Mouse (Mus musculus) forebrain, postnatal 0 days (tissue): Measurements from ENCODE around the gene Arhgef16. TPM values are rescaled to one million over a fixed set of nuclear protein-coding genes. Genes with fewer than 3 reads are reported as not detected.

ENCODE experiments used
- ATAC-seq: fragments of 200-750 bp; cut with Nextera tagmentation; 2 replicates; pipeline ENCODE4 v1.8.0; 2017; ENCODE audit warnings: mild to moderate bottlenecking, moderate library complexity
- DNase-seq: peaks from one replicate; pipeline ENCODE4 v3.0.0-alpha.2; 2015
- H3K27ac ChIP-seq: fragments of 300-500 bp; sonication (generic); 2 replicates; pipeline ENCODE4 v1.5.1; 2014; ENCODE audit warnings: low read depth, mild to moderate bottlenecking, antibody characterized with exemption, low read length, moderate library complexity, mixed read lengths
- H3K27me3 ChIP-seq: fragments of 300-500 bp; sonication (generic); 2 replicates; pipeline ENCODE4 v1.6.1; 2014; ENCODE audit warnings: mild to moderate bottlenecking, low read length, mixed read lengths; ENCODE audit not compliant: insufficient read depth
- H3K36me3 ChIP-seq: fragments of 300-500 bp; sonication (generic); 2 replicates; pipeline ENCODE4 v1.6.1; 2014; ENCODE audit warnings: mild to moderate bottlenecking, moderate library complexity; ENCODE audit not compliant: insufficient read depth
- H3K4me1 ChIP-seq: fragments of 300-500 bp; sonication (generic); 2 replicates; pipeline ENCODE4 v1.6.1; 2014; ENCODE audit warnings: antibody characterized with exemption; ENCODE audit not compliant: insufficient read depth
- H3K4me2 ChIP-seq: fragments of 300-500 bp; sonication (generic); 2 replicates; pipeline ENCODE4 v1.6.1; 2014; ENCODE audit warnings: low read depth, mild to moderate bottlenecking, moderate library complexity
- H3K4me3 ChIP-seq: fragments of 300-500 bp; sonication (generic); 2 replicates; pipeline ENCODE4 v1.5.1; 2014; ENCODE audit warnings: low read depth, low read length, mixed read lengths
- H3K9ac ChIP-seq: fragments of 300-500 bp; sonication (generic); 2 replicates; pipeline ENCODE4 v1.6.1; 2014; ENCODE audit warnings: mild to moderate bottlenecking
- H3K9me3 ChIP-seq: fragments of 300-500 bp; sonication (generic); 2 replicates; pipeline ENCODE4 v1.6.1; 2016; ENCODE audit warnings: low read length
- CTCF ChIP-seq: sonication (generic); IDR thresholded peaks from 2 replicates; pipeline ENCODE4 v1.5.1; 2016; ENCODE audit warnings: antibody characterized with exemption, control low read depth, low read depth
- WGBS: fragments of 180-500 bp; shearing (Covaris S2); extraction: QIAGEN DNeasy Blood & Tissue Kit; methylation state at CpG from one replicate; pipeline ENCODE4 v1.1.7; 2014; 5-methylcytosine and 5-hydroxymethylcytosine counted together
- polyA plus RNA-seq: library from polyadenylated mRNA; unstranded; fragments of >200 nt; fragmentation: Nextera tagmentation; extraction: Ambion mirVana; gene quantifications from 2 replicates; pipeline ENCODE4 v1.2.1, GENCODE M21; 2015
- total RNA-seq: library from RNA; depleted of rRNA; stranded (reverse); fragments of >200 nt; gene quantifications from 2 replicates; pipeline ENCODE4 v1.2.3, GENCODE M21; 2014; rRNA removed

The Arhgef16 gene
- total RNA-seq = 1.1 and 2.4 TPM in 2 replicates
- 1.4 and 1.5 TPM in 2 replicates for polyA plus RNA-seq

GRCm38 (mm10) chr4:154301466-154301881 lies at the start of gene Arhgef16:
TSS of gene Arhgef16 (minus strand) at chr4:154301676.
- ATAC-seq (peak; percentile 56; the same call in 1 of the 2 replicates), DNase-seq (peak; percentile 79)
- H3K9me3 ChIP-seq = no peaks in the 10 kb centered on the region
- H3K4me2 ChIP-seq = no peak within 1 kb of the TSS
- H3K4me1 ChIP-seq = no peaks in the 10 kb centered on the region
- H3K4me3 ChIP-seq = no peak within 1 kb of the TSS
- no peak within 1 kb of the TSS for H3K9ac ChIP-seq
- WGBS = 26% methylated on average over 7 of the region's 7 CpGs
- no peak within 1 kb of the TSS for H3K27ac ChIP-seq
- peak; percentile 93 for TF ChIP-seq CTCF
- H3K27me3 ChIP-seq = peaks cover 20% of the 10 kb centered on the region
- H3K36me3 ChIP-seq = no peaks in the 10 kb centered on the region

GRCm38 (mm10) chr4:154348197-154348786 lies 46.8 kb upstream of the Arhgef16 start:
- no peaks in the 10 kb centered on the region for H3K27me3 ChIP-seq
- H3K4me2 ChIP-seq = no peak overlapping the region
- H3K9me3 ChIP-seq = no peaks in the 10 kb centered on the region
- no peak overlapping the region for H3K9ac ChIP-seq
- no peak for TF ChIP-seq CTCF
- H3K36me3 ChIP-seq = no peaks in the 10 kb centered on the region
- H3K4me3 ChIP-seq = no peak overlapping the region
- WGBS = 52% methylated on average over 11 of the region's 11 CpGs
- H3K27ac ChIP-seq = no peak overlapping the region
- H3K4me1 ChIP-seq = no peaks in the 10 kb centered on the region
- ATAC-seq (no peak), DNase-seq (no peak)

- no peak for TF ChIP-seq CTCF
- no peak for DNase-seq
- Histone ChIP-seq H3K4me2 (no peak overlapping the region), H3K9me3 (no peaks in the 10 kb centered on the region), H3K36me3 (no peaks in the 10 kb centered on the region), H3K4me3 (no peak overlapping the region), H3K4me1 (no peaks in the 10 kb centered on the region), H3K27me3 (no peaks in the 10 kb centered on the region), H3K9ac (no peak overlapping the region), H3K27ac (no peak overlapping the region)
- 42% methylated on average over 19 of the region's 19 CpGs for WGBS
- ATAC-seq = no peak
Measured at GRCm38 (mm10) chr4:154346731-154347522, 45.5 kb upstream of the Arhgef16 start.

- H3K4me2 ChIP-seq = no peak overlapping the region
- H3K36me3 ChIP-seq = no peaks in the 10 kb centered on the region
- 0 out of 2 replicates have a peak overlapping the region, but pooled peaks have one; percentile 29 for H3K27ac ChIP-seq
- H3K9ac ChIP-seq = no peak overlapping the region
- H3K27me3 ChIP-seq = no peaks in the 10 kb centered on the region
- no peak for ATAC-seq
- no peak for TF ChIP-seq CTCF
- WGBS = 22% methylated on average over 10 of the region's 10 CpGs
- DNase-seq = no peak
- no peaks in the 10 kb centered on the region; the same call in 1 of the 2 replicates for H3K4me1 ChIP-seq
- H3K9me3 ChIP-seq = no peaks in the 10 kb centered on the region
- H3K4me3 ChIP-seq = no peak overlapping the region
Measured at GRCm38 (mm10) chr4:154336650-154337049, 35.2 kb upstream of the Arhgef16 start.

- DNase-seq (peak; percentile 68), ATAC-seq (peak; percentile 90)
- TF ChIP-seq CTCF = no peak
- H3K27me3 ChIP-seq = no peaks in the 10 kb centered on the region
- H3K4me1 ChIP-seq = no peaks in the 10 kb centered on the region; the same call in 1 of the 2 replicates
- 21% methylated on average over 12 of the region's 12 CpGs for WGBS
- peak within 1 kb of the TSS; percentile 29; the same call in 1 of the 2 replicates for H3K27ac ChIP-seq
- H3K9me3 ChIP-seq = no peaks in the 10 kb centered on the region
- H3K36me3 ChIP-seq = no peaks in the 10 kb centered on the region
- H3K4me2 ChIP-seq = 0 out of 2 replicates have a peak within 1 kb of the TSS, but pooled peaks have one; percentile 8
- H3K9ac ChIP-seq = no peak within 1 kb of the TSS
- no peak within 1 kb of the TSS for H3K4me3 ChIP-seq
Measured at GRCm38 (mm10) chr4:154335761-154336160, 34.3 kb upstream of the Arhgef16 start, which contains the start of gene B230104I21Rik. TSS of gene B230104I21Rik (plus strand) at chr4:154336127.

GRCm38 (mm10) chr4:154334699-154335402 lies 33.4 kb upstream of the Arhgef16 start:
- Histone ChIP-seq H3K4me1 (no peaks in the 10 kb centered on the region; the same call in 1 of the 2 replicates), H3K36me3 (no peaks in the 10 kb centered on the region), H3K27ac (no peak overlapping the region), H3K4me2 (0 out of 2 replicates have a peak overlapping the region, but pooled peaks have one; percentile 8), H3K9me3 (no peaks in the 10 kb centered on the region), H3K9ac (no peak overlapping the region), H3K4me3 (no peak overlapping the region), H3K27me3 (no peaks in the 10 kb centered on the region)
- no peak for TF ChIP-seq CTCF
- 72% methylated on average over 48 of the region's 48 CpGs for WGBS
- ATAC-seq (no peak), DNase-seq (peak; percentile 46)
